Mouse (Mus musculus) gastrocnemius, postnatal 14 days (tissue): Measurements from ENCODE around the gene Ptbp1. TPM values are rescaled to one million over a fixed set of nuclear protein-coding genes. Genes with fewer than 3 reads are reported as not detected.

Source experiments
- DNase-seq: peaks from one replicate; pipeline ENCODE4 v3.0.0; 2021; ENCODE audit warnings: mixed read lengths
- intact Hi-C: fragments of 180-260 bp; cut with DNase I; formaldehyde crosslinking; loops from one replicate; pipeline ENCODE4 v1.15.1; 2025; ENCODE audit warnings: low total_unique reads
- microRNA-seq, 2 experiments: library from miRNA; unstranded; fragments of <30 nt; microRNA quantifications; one replicate each; pipeline ENCODE4 v1.2.0; 2021
- total RNA-seq, 2 experiments: library from RNA; stranded (reverse); gene quantifications; 2 replicates each; pipeline ENCODE4 v1.2.3; 2021

Ptbp1 gene
- total RNA-seq, 2 experiments from 2014 or later = 40.3 to 48.1 TPM

GRCm38 (mm10) chr10:79897316-79898245, 43.4 kb downstream of the Ptbp1 start:
- intact Hi-C loops = no loop called here
- no peak for DNase-seq

- intact Hi-C loops = no loop called here
Observed at GRCm38 (mm10) chr10:79900951-79901410, 46.8 kb downstream of the Ptbp1 start.

DNA sequence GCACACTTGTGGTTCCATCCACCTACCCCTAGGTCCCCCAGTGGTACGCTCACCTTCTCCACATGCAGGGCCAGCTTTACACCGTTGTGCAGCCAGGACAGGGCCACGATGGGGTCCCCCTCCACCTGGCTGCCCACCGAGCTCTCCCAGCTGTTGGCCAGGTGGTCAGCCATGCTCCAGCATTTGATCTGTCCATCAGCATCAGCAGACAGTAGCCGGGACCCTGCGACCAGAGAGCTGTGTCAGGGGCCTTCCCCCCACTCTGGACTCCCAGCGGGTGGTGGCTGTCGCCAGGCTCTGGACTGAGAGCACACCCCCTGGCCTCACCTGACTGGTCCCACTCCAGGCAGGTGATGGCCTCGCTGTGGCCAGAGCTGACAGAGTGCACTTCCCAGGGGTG, 52.5 kb downstream of the Ptbp1 start:
- no peak for DNase-seq
- intact Hi-C loops = no loop called here

More at GRCm38 (mm10) chr10:79900951-79901410, 46.8 kb downstream of the Ptbp1 start:
- no peak for DNase-seq

DNA sequence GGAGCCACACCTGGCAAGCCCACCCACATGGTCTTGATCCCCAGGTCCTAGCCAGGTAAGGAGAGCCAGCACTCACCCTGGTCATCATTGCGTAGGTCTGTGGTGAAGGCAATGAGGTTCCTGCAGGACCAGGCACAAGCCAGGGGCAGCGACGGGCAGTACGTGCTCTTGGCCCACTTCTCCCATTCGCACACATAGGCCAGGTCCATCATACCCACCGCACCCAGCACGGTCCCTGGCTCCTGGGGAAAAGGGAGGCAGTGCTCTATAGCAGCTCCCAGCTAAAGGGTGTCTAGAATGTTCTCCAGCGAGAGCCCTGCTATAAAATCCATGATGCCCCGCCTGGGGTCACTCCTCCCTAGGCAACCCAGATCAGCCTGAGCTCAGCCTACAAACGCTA, 53.2 kb downstream of the Ptbp1 start:
- no peak for DNase-seq
- intact Hi-C loops = no loop called here

GRCm38 (mm10) chr10:79908167-79909091, 54.2 kb downstream of the Ptbp1 start, which contains the start of gene Med16:
Gene Med16 (minus strand): TSS chr10:79908923.
- intact Hi-C loops = no loop called here
- peak; percentile 97 for DNase-seq

- DNase-seq = no peak
- intact Hi-C loops = no loop called here
Observed at GRCm38 (mm10) chr10:79909092-79909922, 55.1 kb downstream of the Ptbp1 start.

DNA sequence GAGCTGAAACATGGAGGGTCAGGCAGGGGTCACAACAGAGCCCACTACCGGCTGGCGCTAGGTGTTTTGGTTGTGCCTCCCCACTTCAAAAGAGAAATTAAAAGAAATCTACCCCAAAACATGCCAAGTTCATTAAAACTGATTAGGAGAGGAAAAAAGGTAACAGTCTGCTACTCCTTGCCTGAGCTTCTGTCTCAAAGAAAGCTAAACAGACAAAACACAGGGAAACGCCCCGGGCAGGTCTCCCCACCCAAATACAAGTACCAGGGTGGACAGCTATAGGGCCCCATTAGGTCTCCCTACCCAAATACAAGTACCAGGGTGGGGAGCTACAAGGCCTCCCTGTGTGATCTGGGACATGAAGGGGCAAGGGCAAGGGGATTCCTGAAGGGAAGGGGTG, 56.3 kb downstream of the Ptbp1 start, which contains the start of gene Gm26602:
Gm26602 (plus strand) TSS at position 301 of the 400 bp plus-strand sequence.
- DNase-seq = no peak
- intact Hi-C loops = no loop called here

DNA sequence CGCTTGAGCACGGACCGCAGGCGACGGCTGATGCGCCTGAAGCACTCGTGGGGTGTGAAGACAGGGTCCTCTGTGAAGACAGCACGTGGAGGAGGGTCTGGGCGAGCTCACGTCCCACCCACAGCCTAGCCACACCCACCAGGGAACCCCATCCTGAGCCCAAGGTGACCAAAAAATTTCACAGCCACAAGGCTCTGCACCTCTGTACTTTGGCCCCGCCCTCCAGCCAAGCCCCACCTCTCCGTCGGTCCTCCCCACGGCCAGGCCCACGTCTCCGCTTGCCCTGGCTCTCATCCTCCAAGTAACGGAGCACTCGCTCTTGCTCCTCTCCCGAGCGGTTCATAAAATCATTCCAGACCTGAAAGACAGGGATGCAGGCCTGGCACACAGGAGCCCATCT, 58.2 kb downstream of the Ptbp1 start:
- no peak for DNase-seq
- intact Hi-C loops = no loop called here

Small RNA genes within 50 kb of the gene (microRNA-seq; reads per million reads assigned to microRNA genes)
- 0 to 0.32 reads per million in 2 experiments for gene Mir6910

Other genes starting within 250 kb of the Ptbp1 start
- gene C2cd4c, start 240.4 kb upstream of the Ptbp1 start, total RNA-seq = under 1 TPM; 0.11 to 0.12 TPM
- 1 to 10 TPM; 2.3 to 3.3 TPM for gene Shc2, start 216.5 kb upstream of the Ptbp1 start, total RNA-seq
- 10 to 100 TPM in 1 of 2 experiments, 1 to 10 TPM in 1; 1.1 to 12.4 TPM for gene Odf3l2, start 208.7 kb upstream of the Ptbp1 start, total RNA-seq
- gene Madcam1, start 189.9 kb upstream of the Ptbp1 start, total RNA-seq = not detected
- 10 to 100 TPM; 22.6 to 24.0 TPM for gene Tpgs1, start 185.1 kb upstream of the Ptbp1 start, total RNA-seq
- gene Cdc34, start 172.2 kb upstream of the Ptbp1 start, total RNA-seq = 100 to 1,000 TPM; 314 to 321 TPM
- 1 to 10 TPM; 2.3 to 2.9 TPM for gene Gzmm, start 165.4 kb upstream of the Ptbp1 start, total RNA-seq
- 100 to 1,000 TPM; 496 to 497 TPM for gene Bsg, start 149.9 kb upstream of the Ptbp1 start, total RNA-seq
- gene Hcn2, start 137.8 kb upstream of the Ptbp1 start, total RNA-seq = under 1 TPM; 0.42 to 0.78 TPM
- 10 to 100 TPM; 21.5 to 21.6 TPM for gene Polrmt, start 107.8 kb upstream of the Ptbp1 start, total RNA-seq
- gene Fgf22, start 99.4 kb upstream of the Ptbp1 start, total RNA-seq = not detected
- 10 to 100 TPM; 25.9 to 30.6 TPM for gene Rnf126, start 87.5 kb upstream of the Ptbp1 start, total RNA-seq
- 1 to 10 TPM; 1.3 to 2.2 TPM for gene Fstl3, start 77.2 kb upstream of the Ptbp1 start, total RNA-seq
- not detected for gene Prss57, start 63.5 kb upstream of the Ptbp1 start, total RNA-seq
- 10 to 100 TPM; 25.7 to 33.5 TPM for gene Palm, start 60.9 kb upstream of the Ptbp1 start, total RNA-seq
- under 1 TPM in 1 of 2 experiments, not detected in 1; 0.35 TPM for gene Misp, start 33.4 kb upstream of the Ptbp1 start, total RNA-seq
- not detected for gene Prtn3, start 20.0 kb downstream of the Ptbp1 start, total RNA-seq
- under 1 TPM; 0.09 to 0.29 TPM for gene Plppr3, start 20.2 kb downstream of the Ptbp1 start, total RNA-seq
- not detected for gene Elane, start 31.8 kb downstream of the Ptbp1 start, total RNA-seq
- 10 to 100 TPM in 1 of 2 experiments, 1 to 10 TPM in 1; 3.6 to 16.6 TPM for gene Cfd, start 36.4 kb downstream of the Ptbp1 start, total RNA-seq
- gene Med16, start 54.5 kb downstream of the Ptbp1 start, total RNA-seq = 10 to 100 TPM; 37.7 to 38.1 TPM
- not detected for gene Gm26602, start 56.4 kb downstream of the Ptbp1 start, total RNA-seq
- under 1 TPM; 0.27 to 0.44 TPM for gene Kiss1r, start 62.5 kb downstream of the Ptbp1 start, total RNA-seq
- gene R3hdm4, start 66.8 kb downstream of the Ptbp1 start, total RNA-seq = 100 to 1,000 TPM in 1 of 2 experiments, 10 to 100 TPM in 1; 98.8 to 106 TPM
- 1 to 10 TPM; 2.4 to 2.7 TPM for gene Arid3a, start 72.6 kb downstream of the Ptbp1 start, total RNA-seq
- gene Wdr18, start 105.7 kb downstream of the Ptbp1 start, total RNA-seq = 10 to 100 TPM; 18.7 to 23.0 TPM
- gene Grin3b, start 116.3 kb downstream of the Ptbp1 start, total RNA-seq = under 1 TPM; 0.11 to 0.25 TPM
- 10 to 100 TPM; 76.2 to 84.5 TPM for gene Tmem259, start 129.9 kb downstream of the Ptbp1 start, total RNA-seq
- gene Cnn2, start 134.2 kb downstream of the Ptbp1 start, total RNA-seq = 10 to 100 TPM; 19.2 to 24.8 TPM
- gene Abca7, start 142.1 kb downstream of the Ptbp1 start, total RNA-seq = 1 to 10 TPM; 4.2 TPM
- gene Arhgap45, start 162.2 kb downstream of the Ptbp1 start, total RNA-seq = 1 to 10 TPM; 1.7 to 1.9 TPM
- gene Polr2e, start 185.4 kb downstream of the Ptbp1 start, total RNA-seq = 10 to 100 TPM; 45.3 to 55.6 TPM
- 100 to 1,000 TPM; 389 TPM for gene Gpx4, start 192.7 kb downstream of the Ptbp1 start, total RNA-seq